Mouse (Mus musculus) midbrain, embryonic 14.5 days (tissue): ENCODE data around the gene Phgr1. TPM values are rescaled to one million over a fixed set of nuclear protein-coding genes. Genes with fewer than 3 reads are reported as not detected.
A peak's percentile ranks its signal among the peaks of the same experiment; 100 is the strongest.

Experiments used
- ATAC-seq: fragments of 200-750 bp; cut with Nextera tagmentation; 2 replicates; pipeline ENCODE4 v1.8.0; 2017; ENCODE audit warnings: moderate number of reproducible peaks, moderate library complexity; ENCODE audit not compliant: low FRiP score, low TSS enrichment
- DNase-seq: peaks from one replicate; pipeline ENCODE4 v3.0.0-alpha.2; 2015
- H3K27ac ChIP-seq: fragments of 300-500 bp; sonication (generic); replicated peaks from 2 replicates; pipeline ENCODE4 v1.5.1; 2014; ENCODE audit warnings: mild to moderate bottlenecking, low read depth, low read length, moderate library complexity
- H3K27me3 ChIP-seq: fragments of 300-500 bp; sonication (generic); 2 replicates; pipeline ENCODE4 v1.6.1; 2014; ENCODE audit warnings: low read length, control low read depth, mixed read lengths; ENCODE audit not compliant: control insufficient read depth, insufficient read depth
- H3K36me3 ChIP-seq: fragments of 300-500 bp; sonication (generic); 2 replicates; pipeline ENCODE4 v1.6.1; 2014; ENCODE audit warnings: low read length, control low read depth; ENCODE audit not compliant: control insufficient read depth, insufficient read depth
- H3K4me1 ChIP-seq: fragments of 300-500 bp; sonication (generic); 2 replicates; pipeline ENCODE4 v1.6.1; 2014; ENCODE audit warnings: mild to moderate bottlenecking, antibody characterized with exemption, low read length, control low read depth; ENCODE audit not compliant: control insufficient read depth, insufficient read depth
- H3K4me2 ChIP-seq: fragments of 300-500 bp; sonication (generic); 2 replicates; pipeline ENCODE4 v1.6.1; 2014; ENCODE audit warnings: mild to moderate bottlenecking, low read length, moderate library complexity
- H3K4me3 ChIP-seq: fragments of 300-500 bp; sonication (generic); replicated peaks from 2 replicates; pipeline ENCODE4 v1.5.1; 2014; ENCODE audit warnings: low read depth, low read length
- H3K9ac ChIP-seq: fragments of 300-500 bp; sonication (generic); replicated peaks from 2 replicates; pipeline ENCODE4 v1.6.1; 2014; ENCODE audit warnings: mild to moderate bottlenecking, low read length, moderate library complexity
- H3K9me3 ChIP-seq: fragments of 300-500 bp; sonication (generic); 2 replicates; pipeline ENCODE4 v1.6.1; 2016; ENCODE audit warnings: low read length, control low read depth, mixed read lengths; ENCODE audit not compliant: control insufficient read depth
- WGBS: fragments of 180-500 bp; shearing (Covaris S2); extraction: QIAGEN DNeasy Blood & Tissue Kit; methylation state at CpG from one replicate; pipeline ENCODE4 v1.1.7; 2014; 5-methylcytosine and 5-hydroxymethylcytosine counted together
- polyA plus RNA-seq: library from polyadenylated mRNA; unstranded; fragments of >200 nt; fragmentation: Nextera tagmentation; extraction: Ambion mirVana; gene quantifications from 2 replicates; pipeline ENCODE4 v1.2.1, GENCODE M21; 2014

Phgr1 gene
- polyA plus RNA-seq, 1 experiment from 2014 or later: not detected

- H3K4me3 ChIP-seq: no peak overlapping the region
- peaks cover 3% of the 10 kb centered on the region for H3K4me1 ChIP-seq
- no peaks in the 10 kb centered on the region for H3K27me3 ChIP-seq
- no peak for DNase-seq
- H3K4me2 ChIP-seq: no peak overlapping the region
- H3K27ac ChIP-seq: no peak overlapping the region
- no peak for ATAC-seq
- H3K9me3 ChIP-seq: no peaks in the 10 kb centered on the region
- no peaks in the 10 kb centered on the region for H3K36me3 ChIP-seq
- H3K9ac ChIP-seq: no peak overlapping the region
- WGBS: 85% methylated on average over 4 of the region's 4 CpGs
Measured at GRCm38 (mm10) chr2:118756103-118756502, 16.5 kb upstream of the Phgr1 start.

- peaks cover 26% of the 10 kb centered on the region for H3K4me1 ChIP-seq
- H3K9me3 ChIP-seq: no peaks in the 10 kb centered on the region
- H3K36me3 ChIP-seq: no peaks in the 10 kb centered on the region
- no peaks in the 10 kb centered on the region for H3K27me3 ChIP-seq
- ATAC-seq (peak; percentile 51; the same call in 1 of the 2 replicates), DNase-seq (peak; percentile 88)
- whole genome bisulfite sequencing: 9% methylated on average over 8 of the region's 8 CpGs
- H3K4me2 ChIP-seq: peak overlapping the region; percentile 29
- no peak overlapping the region; the same call in 1 of the 2 replicates for H3K9ac ChIP-seq
- no peak overlapping the region for H3K4me3 ChIP-seq
- no peak overlapping the region for H3K27ac ChIP-seq
Measured at GRCm38 (mm10) chr2:118759828-118760227, 12.7 kb upstream of the Phgr1 start.

GRCm38 (mm10) chr2:118760311-118761025, 12.1 kb upstream of the Phgr1 start:
- DNase-seq: no peak

GRCm38 (mm10) chr2:118761358-118761757, 11.2 kb upstream of the Phgr1 start:
- H3K4me2 ChIP-seq: peak overlapping the region; percentile 47
- WGBS: 81% methylated on average over 12 of the region's 12 CpGs
- H3K27me3 ChIP-seq: no peaks in the 10 kb centered on the region
- peak overlapping the region; percentile 95 for H3K27ac ChIP-seq
- H3K4me3 ChIP-seq: no peak overlapping the region
- H3K4me1 ChIP-seq: peaks cover 26% of the 10 kb centered on the region
- no peaks in the 10 kb centered on the region for H3K36me3 ChIP-seq
- no peak for ATAC-seq
- H3K9me3 ChIP-seq: no peaks in the 10 kb centered on the region
- peak overlapping the region; percentile 36; the same call in 1 of the 2 replicates for H3K9ac ChIP-seq
- DNase-seq: no peak

More at GRCm38 (mm10) chr2:118760311-118761025, 12.1 kb upstream of the Phgr1 start:
- Histone ChIP-seq H3K4me3 (no peak overlapping the region), H3K36me3 (no peaks in the 10 kb centered on the region), H3K4me2 (no peak overlapping the region), H3K9ac (no peak overlapping the region), H3K27ac (no peak overlapping the region), H3K4me1 (peaks cover 26% of the 10 kb centered on the region), H3K9me3 (no peaks in the 10 kb centered on the region), H3K27me3 (no peaks in the 10 kb centered on the region)
- WGBS: 92% methylated on average over 11 of the region's 11 CpGs
- ATAC-seq: no peak

- H3K9ac ChIP-seq: peak within 1 kb of the TSS; percentile 36
- ATAC-seq (peak; percentile 75), DNase-seq (peak; percentile 87)
- no peaks in the 10 kb centered on the region for H3K27me3 ChIP-seq
- WGBS: 3% methylated on average over 29 of the region's 29 CpGs
- no peaks in the 10 kb centered on the region for H3K9me3 ChIP-seq
- peak within 1 kb of the TSS; percentile 47 for H3K4me2 ChIP-seq
- H3K36me3 ChIP-seq: no peaks in the 10 kb centered on the region
- peak within 1 kb of the TSS; percentile 95 for H3K27ac ChIP-seq
- peaks cover 26% of the 10 kb centered on the region for H3K4me1 ChIP-seq
- H3K4me3 ChIP-seq: peak within 1 kb of the TSS; percentile 15; the same call in 1 of the 2 replicates
Measured at GRCm38 (mm10) chr2:118761906-118762783, 10.4 kb upstream of the Phgr1 start, which contains the start of gene Ccdc9b. TSS of gene Ccdc9b (minus strand) at chr2:118762661.

DNA sequence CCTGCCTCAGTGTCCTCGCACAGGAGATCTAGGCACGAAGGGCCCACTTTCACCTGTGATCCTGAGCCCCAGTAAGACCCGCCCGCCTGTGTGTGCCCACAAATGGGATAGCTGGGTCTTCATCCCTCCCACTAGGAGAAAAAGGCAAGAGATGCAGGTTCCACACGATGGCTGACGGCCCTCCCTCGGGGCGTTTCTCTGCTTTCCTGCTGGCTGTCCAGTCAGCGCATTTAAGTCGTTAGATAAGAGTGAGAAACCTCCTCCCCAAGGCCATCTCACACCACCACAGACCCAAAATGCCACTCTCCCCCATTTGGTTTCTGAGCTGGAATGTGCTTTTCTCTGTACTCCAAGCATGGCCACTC, 9.8 kb upstream of the Phgr1 start:
- DNase-seq: no peak
- Histone ChIP-seq H3K27ac (peak overlapping the region; percentile 95), H3K36me3 (no peaks in the 10 kb centered on the region), H3K4me3 (no peak overlapping the region), H3K4me1 (peaks cover 26% of the 10 kb centered on the region), H3K9me3 (no peaks in the 10 kb centered on the region), H3K4me2 (peak overlapping the region; percentile 47), H3K27me3 (no peaks in the 10 kb centered on the region), H3K9ac (peak overlapping the region; percentile 36; the same call in 1 of the 2 replicates)
- no peak for ATAC-seq
- WGBS: 15% methylated on average over 10 of the region's 10 CpGs

DNA sequence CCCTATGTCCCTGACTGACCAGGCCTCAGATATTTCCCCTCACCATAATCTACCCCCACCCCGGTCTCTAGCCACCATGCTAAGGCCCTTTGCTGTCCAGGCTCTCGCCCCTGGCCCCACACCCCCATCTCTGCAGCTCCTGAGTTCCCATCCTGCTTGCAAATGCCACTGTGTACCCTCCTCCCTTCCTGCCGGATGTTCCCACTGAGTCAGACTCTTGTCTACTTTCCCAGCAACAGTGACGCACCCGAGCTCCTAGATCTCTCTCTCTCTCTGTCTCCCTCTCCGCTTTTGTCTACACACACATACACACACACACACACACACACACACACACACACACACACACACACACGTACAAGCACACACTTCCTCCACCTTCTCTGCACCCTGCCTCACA, 9.1 kb upstream of the Phgr1 start:
- ATAC-seq (no peak), DNase-seq (no peak)
- no peak overlapping the region for H3K4me2 ChIP-seq
- H3K27ac ChIP-seq: peak overlapping the region; percentile 95
- H3K9ac ChIP-seq: no peak overlapping the region
- no peaks in the 10 kb centered on the region for H3K9me3 ChIP-seq
- H3K36me3 ChIP-seq: no peaks in the 10 kb centered on the region
- no peaks in the 10 kb centered on the region for H3K27me3 ChIP-seq
- H3K4me3 ChIP-seq: no peak overlapping the region
- peaks cover 26% of the 10 kb centered on the region for H3K4me1 ChIP-seq
- WGBS: 59% methylated on average over 7 of the region's 7 CpGs

DNA sequence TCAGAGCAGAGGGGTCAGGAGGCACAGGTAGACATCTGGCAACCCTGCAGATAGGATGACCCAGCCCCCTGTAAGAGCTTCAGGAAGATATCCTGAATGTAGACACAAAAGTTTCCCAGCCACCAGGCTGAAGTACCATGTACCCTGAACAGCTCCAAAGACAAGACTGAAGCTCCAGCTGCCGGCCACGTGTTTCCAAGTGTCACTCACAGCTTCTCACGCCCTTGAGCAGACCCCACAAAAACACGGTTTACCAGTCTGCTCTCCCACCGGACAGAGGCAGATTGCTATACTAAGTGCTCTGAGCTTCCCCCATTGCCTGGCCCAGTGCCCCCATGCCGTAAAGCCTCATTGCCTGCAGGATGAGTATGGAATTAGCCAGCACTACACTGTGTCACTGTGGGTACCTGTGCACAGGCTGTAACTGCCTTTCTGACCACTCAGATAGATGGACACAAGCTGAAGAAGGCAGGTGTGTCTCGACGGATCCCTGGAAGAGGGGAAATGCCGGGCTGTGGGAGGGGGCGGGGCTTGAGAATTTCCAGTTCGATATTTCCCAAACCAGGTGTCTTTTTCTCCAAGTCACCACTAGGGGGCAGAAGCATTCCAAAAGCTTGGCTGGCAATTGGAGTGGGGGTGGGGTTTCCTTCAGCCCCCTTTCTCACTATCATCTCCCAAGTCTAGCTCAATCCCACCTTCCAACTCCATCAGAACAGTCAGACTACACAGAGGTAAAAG, 8.3 kb upstream of the Phgr1 start:
- DNase-seq: peak; percentile 82
- Histone ChIP-seq H3K4me2 (no peak overlapping the region), H3K27me3 (no peaks in the 10 kb centered on the region), H3K9me3 (no peaks in the 10 kb centered on the region), H3K4me1 (peaks cover 26% of the 10 kb centered on the region), H3K27ac (no peak overlapping the region), H3K4me3 (no peak overlapping the region), H3K36me3 (no peaks in the 10 kb centered on the region), H3K9ac (no peak overlapping the region)
- no peak for ATAC-seq
- 21% methylated on average over 11 of the region's 11 CpGs for WGBS
